Mouse (Mus musculus): ENCODE measurements around the gene Treml2. TPM values are rescaled to one million over a fixed set of nuclear protein-coding genes. Genes with fewer than 3 reads are reported as not detected.
"Not testable (repeated sequence)": the region's sequence is repeated elsewhere in the genome, so short reads cannot be mapped to it uniquely, and the experiment has no call there.

The Treml2 gene
- total RNA-seq, 4 experiments from 2014 or later = 0.56 to 0.82 (median 0.64) TPM

GRCm38 (mm10) chr17:48350681-48351193 is 51.4 kb downstream of the Treml2 start:
- no peak for DNase-seq (ENCODE audit: low spot score)

DNA sequence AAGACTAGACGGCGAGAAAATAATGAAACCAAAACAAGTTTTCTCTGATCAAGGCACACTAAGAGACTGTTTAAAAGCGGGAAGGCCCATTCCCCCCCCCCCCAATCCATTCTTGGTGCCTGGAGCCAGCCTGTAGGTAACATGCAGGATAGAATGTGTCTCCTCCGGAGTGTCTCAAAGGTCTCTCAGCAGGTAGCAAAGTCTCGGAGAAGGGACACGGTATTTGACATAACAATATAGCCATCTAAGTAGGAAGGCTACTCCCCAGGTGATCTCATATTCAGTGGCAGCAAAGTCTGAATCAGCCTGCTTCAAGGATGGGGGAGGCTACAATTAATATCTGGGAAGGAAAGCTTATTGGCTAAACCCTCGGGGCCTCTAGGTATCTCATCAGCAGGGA is 53.7 kb downstream of the Treml2 start:
- not testable (repeated sequence) for DNase-seq (ENCODE audit: low spot score)

DNA sequence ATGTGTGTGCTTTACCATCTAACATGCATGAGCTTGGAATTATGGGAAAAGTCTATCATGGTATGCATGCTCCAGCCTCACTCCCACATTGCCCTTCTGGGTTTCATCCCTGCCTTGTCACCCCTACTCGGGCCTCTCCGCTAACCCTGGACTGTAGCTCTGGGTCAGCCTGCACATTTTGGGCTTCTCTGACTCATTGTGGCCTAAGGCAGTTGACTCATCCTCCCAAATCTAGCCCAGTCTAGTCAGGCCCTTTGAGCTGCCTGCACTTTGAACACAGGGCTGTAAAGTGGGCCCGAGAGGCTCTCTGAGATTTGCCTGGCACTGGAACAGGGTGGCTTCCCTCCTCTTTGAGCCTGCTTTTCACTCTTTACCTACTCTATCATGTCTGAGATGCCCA is 56.5 kb downstream of the Treml2 start:
- DNase-seq (ENCODE audit: low spot score) = no peak

GRCm38 (mm10) chr17:48357892-48358291 is 58.6 kb downstream of the Treml2 start:
- no peak for DNase-seq (ENCODE audit: low spot score)

- no peak for DNase-seq (ENCODE audit: low spot score)
These were observed 60.3 kb downstream of the Treml2 start, which contains the start of gene Treml1 for GRCm38 (mm10) chr17:48359616-48360015. Gene Treml1, plus strand, starts transcription at chr17:48359916.

DNA sequence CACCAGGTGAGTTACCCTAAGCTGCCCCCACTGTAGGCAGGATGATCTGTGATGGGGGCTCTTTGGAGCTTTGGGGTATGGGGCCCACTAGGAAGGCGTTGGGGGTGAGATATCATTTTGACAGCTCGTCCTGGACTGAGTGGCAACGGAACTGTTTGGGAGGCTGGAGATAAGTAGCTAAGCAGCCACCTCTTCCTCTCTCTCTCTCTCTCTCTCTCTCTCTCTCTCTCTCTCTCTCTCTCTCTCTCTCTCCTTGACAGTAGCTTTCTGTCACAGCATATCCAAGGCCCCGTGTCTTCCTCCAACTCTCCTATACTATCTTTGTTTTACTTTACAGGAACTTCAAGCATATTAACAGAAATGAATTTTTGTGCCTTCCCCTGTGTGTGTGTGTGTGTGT is 61.2 kb downstream of the Treml2 start:
- no peak for DNase-seq (ENCODE audit: low spot score)

Other genes starting within 250 kb of the Treml2 start
- gene 1700067P10Rik, start 210.2 kb upstream of the Treml2 start, total RNA-seq (2022) = not detected
- not detected for gene 9830107B12Rik, start 153.2 kb upstream of the Treml2 start, total RNA-seq (2022)
- gene A530064D06Rik, start 132.2 kb upstream of the Treml2 start, total RNA-seq (2022) = under 1 TPM in 1 of 4 experiments, not detected in 3; 0.40 TPM
- under 1 TPM in 2 of 4 experiments, not detected in 2; 0.12 to 0.49 TPM for gene Trem1, start 66.7 kb upstream of the Treml2 start, total RNA-seq (2022)
- gene Trem3, start 51.7 kb upstream of the Treml2 start, total RNA-seq (2022) = not detected
- gene Treml4, start 35.2 kb upstream of the Treml2 start, total RNA-seq (2022) = under 1 TPM in 2 of 4 experiments, not detected in 2; 0.17 to 0.19 TPM
- gene B430306N03Rik, start 16.6 kb downstream of the Treml2 start, total RNA-seq (2022) = 1 to 10 TPM in 1 of 4 experiments, under 1 TPM in 3; 0.12 to 1.1 (median 0.16) TPM
- gene Trem2, start 46.9 kb downstream of the Treml2 start, total RNA-seq (2022) = 1 to 10 TPM; 1.2 to 3.0 (median 1.7) TPM
- 1 to 10 TPM in 2 of 4 experiments, under 1 TPM in 2; 0.28 to 1.3 (median 1.0) TPM for gene Treml1, start 60.4 kb downstream of the Treml2 start, total RNA-seq (2022)
- gene Nfya, start 110.4 kb downstream of the Treml2 start, total RNA-seq (2022) = 10 to 100 TPM; 10.8 to 19.7 (median 15.5) TPM
- 10 to 100 TPM; 16.3 to 24.2 (median 22.1) TPM for gene Oard1, start 110.5 kb downstream of the Treml2 start, total RNA-seq (2022)
- 100 to 1,000 TPM; 239 to 263 (median 259) TPM for gene Apobec2, start 133.4 kb downstream of the Treml2 start, total RNA-seq (2022)
- not detected for gene Tspo2, start 152.0 kb downstream of the Treml2 start, total RNA-seq (2022)
- not detected for gene Unc5cl, start 155.4 kb downstream of the Treml2 start, total RNA-seq (2022)

All from heart, adult 8-10 months (tissue).